Mouse (Mus musculus) cerebellum, adult 9-11 months (tissue): ENCODE data around the gene Gpr153.
A peak's percentile ranks its signal among the peaks of the same experiment; 100 is the strongest.

Experiments used
- DNase-seq: peaks from one replicate; pipeline ENCODE4 v3.0.0; 2022

Gpr153 gene

DNA sequence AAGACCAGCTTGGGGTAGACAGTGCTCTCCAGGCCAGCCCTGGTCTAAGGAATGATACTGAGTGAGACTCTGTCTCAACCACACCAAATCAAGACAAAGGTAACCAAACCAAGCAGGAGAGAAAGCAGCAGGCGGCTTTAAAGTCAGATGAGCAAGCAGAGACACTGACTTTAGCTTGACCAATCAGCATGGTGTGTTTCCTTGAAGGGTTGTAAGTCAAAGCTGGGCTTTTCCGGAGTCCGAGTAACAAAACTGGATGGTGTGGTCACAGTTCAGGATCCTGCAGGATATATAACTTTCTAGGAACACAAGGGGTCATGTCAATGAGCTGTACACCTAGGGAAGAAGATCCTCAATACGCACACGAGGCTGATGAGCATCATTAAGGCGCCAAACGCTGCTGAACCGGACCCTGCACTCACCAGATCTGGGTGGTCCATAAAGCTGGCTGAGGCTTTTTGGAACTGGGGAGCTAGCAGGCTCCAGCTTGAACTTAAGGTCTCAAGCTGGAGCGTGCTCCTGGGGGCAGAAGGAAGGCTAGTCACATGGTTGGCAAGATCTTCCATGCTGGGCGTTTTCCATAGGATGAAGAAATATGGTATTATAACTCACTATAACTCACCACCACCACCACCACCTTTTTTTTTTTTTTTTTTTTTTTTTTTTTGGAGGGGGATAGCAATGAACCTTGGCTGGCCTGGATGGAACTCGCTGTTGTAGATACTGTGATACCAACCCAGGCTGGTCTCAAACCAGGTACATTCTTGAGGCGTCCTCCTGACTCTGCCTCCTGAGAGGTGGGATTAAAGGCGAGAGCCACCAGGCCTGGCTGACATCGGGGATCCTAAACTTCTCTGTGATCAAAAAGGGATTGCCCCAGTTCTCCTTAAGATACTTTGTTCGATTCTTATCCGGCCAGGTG lies 50.9 kb downstream of the Gpr153 start:
- peak; percentile 40 for DNase-seq

DNA sequence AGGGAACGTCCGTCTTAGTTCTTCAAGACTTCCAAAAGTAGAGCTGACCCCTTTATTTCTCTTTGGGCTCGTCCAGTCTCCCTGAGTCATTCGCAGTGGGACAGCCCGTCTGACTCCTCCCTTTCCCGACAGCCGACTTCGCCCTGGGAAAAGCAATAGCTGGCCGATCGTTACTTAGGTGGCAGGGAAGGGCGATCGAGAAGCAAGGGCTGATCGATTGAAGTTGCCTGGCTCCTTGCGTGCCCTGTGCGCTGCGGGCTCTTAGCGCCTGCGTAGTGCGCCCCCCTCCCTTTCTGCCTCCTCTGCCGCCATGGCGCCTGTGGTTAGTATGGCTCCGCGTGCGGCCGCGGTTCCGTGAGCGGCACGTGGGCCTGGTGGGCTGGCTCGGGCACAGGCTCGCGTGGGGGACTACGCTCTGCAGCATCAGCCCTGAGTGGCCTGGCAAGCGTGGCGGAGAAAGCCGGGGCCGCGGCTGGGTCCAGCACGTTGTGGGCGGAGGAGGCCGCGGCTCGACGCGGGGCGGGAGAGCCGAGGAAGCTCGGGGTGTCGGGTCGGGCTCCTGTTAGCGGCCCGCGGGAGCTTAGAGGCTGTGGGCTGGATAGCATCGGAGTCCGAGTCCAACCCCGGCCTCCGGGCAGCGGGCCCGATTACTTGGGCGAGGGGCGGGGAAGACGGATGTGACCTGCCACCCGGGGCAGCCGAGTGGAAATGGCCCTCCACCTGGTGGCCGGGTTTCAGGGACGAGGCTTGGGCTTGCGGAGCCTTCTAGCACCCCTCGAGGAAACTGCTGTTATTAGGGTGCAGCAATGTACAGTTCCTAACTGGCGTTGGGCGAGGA lies 51.8 kb downstream of the Gpr153 start, which contains the start of gene Rpl22:
Rpl22 (plus strand) TSS at position 169 of the 838 bp plus-strand sequence.
- peak; percentile 97 for DNase-seq

DNA sequence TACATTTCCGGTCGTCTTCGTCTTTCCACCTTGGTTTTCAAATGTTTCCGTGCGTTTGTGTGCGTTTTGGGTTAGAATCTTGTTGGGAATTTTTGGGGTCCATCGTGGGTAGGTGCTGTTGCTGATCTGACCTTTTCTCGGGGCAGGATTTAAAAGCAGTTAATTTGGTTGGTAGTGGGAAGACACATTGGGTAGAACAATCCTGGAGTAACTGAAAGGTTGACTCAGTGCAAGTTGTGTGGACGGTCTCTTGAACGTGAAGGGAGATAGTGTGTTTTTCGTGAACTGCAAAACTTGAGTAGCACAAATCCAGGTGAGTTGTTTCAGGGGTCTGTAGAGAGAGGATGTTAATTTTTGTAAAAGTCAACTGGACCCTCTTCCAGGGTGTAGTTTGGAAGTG lies 52.5 kb downstream of the Gpr153 start:
- no peak for DNase-seq

DNA sequence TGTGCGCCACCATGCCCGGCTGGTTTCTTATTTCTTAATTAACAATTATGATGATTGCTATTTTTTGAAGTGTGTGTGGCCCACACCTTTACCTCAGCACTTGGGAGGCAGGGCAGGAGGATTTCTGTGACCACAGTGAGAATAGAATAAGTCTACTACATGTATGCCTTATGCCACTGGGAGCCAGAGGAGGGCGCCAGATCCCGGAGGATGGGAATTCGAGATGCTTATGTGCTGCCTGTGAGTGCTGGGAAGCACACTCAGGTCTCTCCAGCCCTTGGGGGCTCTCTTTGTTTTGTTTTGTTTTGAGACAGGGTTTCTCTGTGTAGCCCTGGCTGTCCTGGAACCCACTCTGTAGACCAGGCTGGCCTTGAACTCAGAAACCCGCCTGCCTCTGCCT lies 54.7 kb downstream of the Gpr153 start:
- DNase-seq, result no peak

DNA sequence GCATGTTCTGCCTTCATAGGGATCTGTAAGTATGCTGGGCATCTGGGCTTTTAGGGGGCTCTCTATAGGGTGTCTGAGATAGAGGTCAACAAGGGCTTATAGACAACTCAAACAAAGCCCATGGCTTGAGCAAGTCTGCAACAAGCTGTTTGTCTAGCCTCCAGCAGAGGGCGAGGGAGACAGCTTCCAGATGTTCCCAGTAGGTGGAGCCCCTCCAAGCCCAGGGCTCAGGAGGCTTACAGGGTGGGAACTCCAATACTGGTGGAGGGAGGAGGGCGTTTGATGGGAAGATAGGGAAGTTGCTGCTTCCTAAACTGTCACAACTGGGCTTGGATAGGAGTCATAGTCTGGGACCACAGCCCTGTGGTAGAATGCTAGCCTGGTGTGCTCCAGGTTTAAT lies 58.9 kb downstream of the Gpr153 start:
- DNase-seq, result no peak

DNA sequence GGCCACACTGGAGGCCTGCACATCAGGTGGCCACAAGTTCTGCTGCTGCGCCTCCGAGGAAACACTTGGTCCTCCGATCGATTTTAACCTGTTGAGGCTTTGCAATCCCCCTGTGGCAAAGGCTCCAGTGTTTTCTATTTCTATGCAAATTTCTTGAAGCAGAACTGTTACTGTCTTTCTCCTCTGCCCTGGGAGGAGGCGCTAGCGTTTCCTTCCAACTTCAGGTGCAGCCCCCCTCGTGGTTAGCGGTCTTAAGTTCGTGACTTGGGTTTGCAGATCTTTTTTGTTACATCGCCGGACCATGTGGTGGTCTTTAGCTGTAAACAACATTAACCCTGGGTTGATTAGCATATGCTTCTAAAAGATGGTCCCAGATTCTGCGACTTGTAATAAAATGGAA lies 59.6 kb downstream of the Gpr153 start:
- no peak for DNase-seq
